Mouse (Mus musculus) bone marrow, adult 2 months (tissue): ENCODE results near the gene Vps11.
"Not testable (repeated sequence)": the region's sequence is repeated elsewhere in the genome, so short reads cannot be mapped to it uniquely, and the experiment has no call there.

Source experiments
- CTCF ChIP-seq: fragments of 200-500 bp; IDR thresholded peaks from 2 replicates; pipeline ENCODE4 v1.5.1; 2011; ENCODE audit warnings: low read length, control low read depth; ENCODE audit not compliant: control insufficient read depth, insufficient read depth
- POLR2A ChIP-seq: fragments of 200-500 bp; IDR thresholded peaks from 2 replicates; pipeline ENCODE4 v1.6.1; 2011; ENCODE audit warnings: low read depth, mild to moderate bottlenecking, control low read depth, low read length, borderline replicate concordance; ENCODE audit not compliant: control insufficient read depth

- not testable (repeated sequence) for TF ChIP-seq CTCF, POLR2A
Observed at GRCm38 (mm10) chr9:44377335-44377734, 15.9 kb upstream of the Vps11 start.
